Comparison of ENCODE assay signal across 9 mouse cellular contexts in genomic region chr17:28025541-28025961, GRCm38 (mm10). TPM values are rescaled to one million over a fixed set of nuclear protein-coding genes. Genes with fewer than 3 reads are reported as not detected.
DNase-seq lines count a peak whose midpoint lies in the region; ATAC-seq lines count a peak whose summit lies in the region.
"Had no signal": no experiment of that assay in that cellular context is flagged by ENCODE, and none has a peak within 500 bp of the region (broad histone marks: within the 10 kb centered on the region; RNA-seq: fewer than 3 reads in every experiment).

No protein-coding gene starts in this region.

- H3K36me3 ChIP-seq in heart, embryonic 10.5 days: no peaks in the 10 kb centered on the region
- H3K36me3 ChIP-seq in forebrain, embryonic 10.5 days (replicated peaks): peaks cover 11% of the 10 kb centered on the region
- H3K36me3 ChIP-seq in kidney, embryonic 16.5 days (ENCODE audit: insufficient read depth, low read length): no peaks in the 10 kb centered on the region

- whole genome bisulfite sequencing in heart, embryonic 10.5 days: 70% methylated on average over 5 of the region's 5 CpGs
- 82% methylated on average over 5 of the region's 5 CpGs for WGBS in forebrain, embryonic 10.5 days
- 57% methylated on average over 5 of the region's 5 CpGs for WGBS in kidney, embryonic 16.5 days

- H3K4me1 ChIP-seq in heart, embryonic 10.5 days: peaks cover 76% of the 10 kb centered on the region
- peaks cover 73% of the 10 kb centered on the region for H3K4me1 ChIP-seq in forebrain, embryonic 10.5 days
- H3K4me1 ChIP-seq in kidney, embryonic 16.5 days (ENCODE audit: insufficient read depth, low read length): peaks cover 51% of the 10 kb centered on the region

- no peaks in the 10 kb centered on the region for H3K27me3 ChIP-seq in heart, embryonic 10.5 days (ENCODE audit: insufficient read depth, poor library complexity, severe bottlenecking)
- H3K27me3 ChIP-seq in forebrain, embryonic 10.5 days (ENCODE audit: poor library complexity, severe bottlenecking): no peaks in the 10 kb centered on the region
- no peaks in the 10 kb centered on the region for H3K27me3 ChIP-seq in kidney, embryonic 16.5 days (ENCODE audit: insufficient read depth, low read length)

- no peaks in the 10 kb centered on the region for H3K9me3 ChIP-seq in heart, embryonic 10.5 days
- no peaks in the 10 kb centered on the region for H3K9me3 ChIP-seq in forebrain, embryonic 10.5 days
- no peaks in the 10 kb centered on the region for H3K9me3 ChIP-seq in kidney, embryonic 16.5 days (ENCODE audit: low read length)

- peak overlapping the region; percentile 32 for H3K27ac ChIP-seq in heart, embryonic 10.5 days
- H3K27ac ChIP-seq in forebrain, embryonic 10.5 days: peak overlapping the region; percentile 60; the same call in 1 of the 2 replicates
- H3K27ac ChIP-seq in kidney, embryonic 16.5 days (ENCODE audit: low read length): peak overlapping the region; percentile 34

- H3K9ac ChIP-seq in kidney, embryonic 16.5 days (replicated peaks; ENCODE audit: low read length): no peak overlapping the region

- H3K4me2 ChIP-seq in kidney, embryonic 16.5 days (replicated peaks; ENCODE audit: low read depth, low read length): no peak overlapping the region

- no peak for DNase-seq in heart, embryonic 10.5 days (ENCODE audit: low spot score)
- DNase-seq in heart, adult 8-10 months (ENCODE audit: low spot score): no peak
- DNase-seq in forebrain, embryonic 10.5 days (ENCODE audit: extremely low spot score, low spot score): no peak
- DNase-seq in lung, postnatal 36 days: peak; percentile 78
- DNase-seq in adrenal gland, postnatal 25 days: no peak
- DNase-seq in left cerebral cortex, adult 11 months (ENCODE audit: low spot score): no peak
- DNase-seq in gastrocnemius, postnatal 4 days (ENCODE audit: low spot score in 2 of 2): no peak

- no peak for ATAC-seq in kidney, embryonic 16.5 days (ENCODE audit: low FRiP score, low TSS enrichment)

- H3K4me3 ChIP-seq in heart, embryonic 10.5 days: no peak overlapping the region
- H3K4me3 ChIP-seq in forebrain, embryonic 10.5 days: no peak overlapping the region
- no peak overlapping the region for H3K4me3 ChIP-seq in kidney, embryonic 16.5 days (ENCODE audit: low read length)

RNA-seq across cellular contexts. Expression of gene Tcp11, which starts 54.9 kb away (rescaled TPM):
- polyA plus RNA-seq in heart, embryonic 10.5 days (2016; fragmentation: Nextera tagmentation; extraction: Ambion mirVana): 0.59 and 0.67 TPM in 2 replicates
- total RNA-seq in heart, adult 8-10 months (2022): under 1 TPM in 1 of 4 experiments, not detected in 3; 0.24 TPM
- 0.68 and 0.85 TPM in 2 replicates for polyA plus RNA-seq in forebrain, embryonic 10.5 days (2016; fragmentation: Nextera tagmentation; extraction: Ambion mirVana)
- polyA plus RNA-seq in kidney, embryonic 16.5 days (2015; fragmentation: Nextera tagmentation; extraction: Ambion mirVana): 6.4 and 7.6 TPM in 2 replicates
- not detected in 2 replicates for total RNA-seq in adrenal gland, postnatal 25 days (2021)
- total RNA-seq in gastrocnemius, postnatal 4 days (2021): under 1 TPM; 0.70 to 0.93 TPM
- polyA plus RNA-seq: C2C12 had no signal
